Mouse (Mus musculus) activated CD4-positive, CD25-positive, alpha-beta regulatory T cell, adult 9 weeks (primary cell): Measurements from ENCODE around the gene Timp2. TPM values are rescaled to one million over a fixed set of nuclear protein-coding genes. Genes with fewer than 3 reads are reported as not detected.

Experiments used
- polyA plus RNA-seq: library from polyadenylated mRNA; unstranded; fragments of 100-300 nt; shearing (Covaris generic); gene quantifications from one replicate; pipeline ENCODE4 v1.2.1, GENCODE M21; 2017

Timp2 gene
- polyA plus RNA-seq = 3.0 TPM

DNA sequence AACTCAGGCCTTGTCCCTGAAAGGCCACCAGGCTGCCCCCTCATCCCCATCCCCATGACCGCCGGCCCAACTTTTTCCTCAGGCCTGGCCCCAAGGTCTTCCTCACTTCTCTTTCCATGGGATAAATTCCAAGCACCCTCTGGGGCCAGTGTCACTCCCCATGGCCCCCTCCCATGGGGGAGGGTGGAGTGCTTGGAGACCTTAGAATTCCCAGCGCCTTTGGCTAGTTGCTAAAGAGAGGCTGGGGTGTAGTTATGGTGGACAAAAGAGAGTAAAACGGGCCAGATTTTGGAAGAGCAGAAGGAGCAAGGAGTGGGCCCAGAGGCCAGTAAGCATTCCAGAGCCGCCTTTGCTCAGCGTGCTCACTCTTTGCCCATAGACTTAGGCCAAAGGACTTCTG lies at the start of gene Timp2:
Gene Timp2, minus strand, starts transcription at position 101 of the 400 bp plus-strand sequence.

DNA sequence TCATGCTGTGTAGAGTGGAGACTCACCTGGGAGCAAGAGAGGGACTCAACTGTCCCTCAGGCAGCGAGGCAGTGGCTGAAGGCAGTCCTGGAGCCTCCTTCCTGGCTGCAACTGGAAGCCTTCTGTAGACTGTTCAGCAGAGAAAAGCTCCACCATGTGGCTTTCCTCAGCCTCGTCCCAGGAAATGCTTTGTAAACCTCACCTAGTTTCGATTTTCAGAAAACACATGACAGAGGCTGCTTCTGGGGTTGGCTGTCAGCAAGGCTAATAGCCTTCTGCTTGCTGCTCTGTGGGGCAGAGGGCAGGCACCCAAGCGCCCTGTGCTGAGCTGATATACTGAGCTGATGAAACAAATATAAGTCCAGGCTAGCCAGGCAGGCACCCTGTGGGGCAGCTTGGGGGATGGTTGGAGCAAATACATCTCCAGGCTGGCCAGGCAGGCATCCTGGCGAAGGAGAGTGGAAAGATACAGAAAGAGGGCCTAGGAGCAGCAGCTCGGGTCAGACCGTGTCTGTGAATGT lies 46.3 kb upstream of the Timp2 start, which contains the start of gene Lgals3bp:
Gene Lgals3bp, minus strand, starts transcription at position 333 of the 521 bp plus-strand sequence.

DNA sequence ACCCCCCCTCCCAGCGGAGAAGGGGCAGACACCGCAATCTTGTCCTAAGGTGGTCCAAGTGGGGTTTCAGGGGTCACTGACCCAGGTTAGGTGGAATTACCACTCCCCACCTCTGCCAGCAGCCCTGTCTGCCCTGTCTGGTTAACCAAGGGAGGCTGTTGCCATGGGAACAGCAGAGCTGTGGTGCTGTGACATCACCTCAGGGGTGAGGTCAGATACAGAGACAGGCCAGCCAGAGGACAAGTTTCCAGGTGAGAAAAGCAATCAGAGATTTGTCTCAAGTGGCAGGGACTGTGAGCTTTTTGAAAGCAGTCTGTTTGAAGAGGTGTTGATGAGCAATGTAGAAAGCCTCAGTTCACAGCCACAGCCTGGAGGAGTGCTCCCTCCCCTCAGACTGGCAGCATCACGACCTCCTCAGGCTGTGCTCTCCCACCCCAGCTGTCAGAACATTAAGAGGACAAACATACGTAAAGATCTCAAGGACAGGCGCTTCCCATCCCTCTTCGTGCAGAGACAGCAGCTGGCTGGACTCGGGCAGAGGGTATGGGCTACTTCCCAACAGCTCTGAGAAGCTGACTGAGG lies 13.0 kb downstream of the Timp2 start, which contains the start of gene Cep295nl:
Gene Cep295nl, minus strand, starts transcription at position 101 of the 582 bp plus-strand sequence.

DNA sequence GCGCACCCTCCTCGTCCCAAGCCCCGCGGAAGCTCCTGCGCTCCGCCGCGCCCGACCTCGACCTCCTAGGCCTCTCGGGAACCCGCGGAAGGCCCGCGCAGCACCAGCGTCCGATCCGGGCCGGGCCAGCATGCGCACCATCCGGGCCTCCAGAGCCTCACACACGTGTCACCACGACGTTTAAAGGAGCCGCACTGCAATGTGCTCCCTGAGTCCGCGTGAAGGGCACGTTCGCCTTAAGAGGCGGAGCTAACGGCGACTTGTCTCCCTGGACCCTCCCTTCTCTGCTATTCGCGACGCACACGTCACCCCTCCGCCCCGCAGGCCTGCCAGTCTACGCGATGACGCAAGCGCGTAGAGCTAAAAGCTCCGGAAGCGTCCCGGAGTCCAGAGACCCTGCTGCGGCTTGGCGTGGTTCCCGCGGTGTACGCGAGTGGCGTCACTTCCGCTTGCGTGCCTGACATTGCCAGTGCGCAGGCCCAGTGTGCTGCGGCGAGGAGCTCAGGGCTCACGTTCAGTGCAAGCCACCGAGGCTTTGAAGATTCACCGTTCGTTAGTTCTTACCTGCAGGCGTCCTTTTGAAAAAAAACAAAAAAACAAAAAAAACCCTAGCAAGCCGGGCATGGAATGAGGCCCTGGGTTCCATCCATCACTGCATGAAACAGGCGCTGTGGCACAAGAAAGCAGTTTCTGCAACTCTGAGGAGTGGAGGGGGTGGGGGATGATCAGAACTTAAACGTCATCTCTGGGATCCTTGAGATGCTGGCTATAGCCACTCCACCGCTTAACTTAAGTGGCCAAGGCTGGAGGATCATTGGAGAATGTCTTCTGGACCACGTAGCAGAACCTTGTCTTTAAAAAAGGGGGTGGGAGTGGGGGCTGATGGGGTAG lies 65.3 kb downstream of the Timp2 start, which contains the start of gene Usp36:
Gene Usp36, minus strand, starts transcription at position 246 of the 891 bp plus-strand sequence.

Other genes with a start within 250 kb of the Timp2 start
- gene Dnah17, start 225.1 kb downstream of the Timp2 start, polyA plus RNA-seq = 0.54 TPM
- gene Cyth1, start 107.1 kb downstream of the Timp2 start, polyA plus RNA-seq = 291 TPM
- 32.2 TPM for gene Usp36, start 65.5 kb downstream of the Timp2 start, polyA plus RNA-seq
- not detected for gene Cep295nl, start 13.2 kb downstream of the Timp2 start, polyA plus RNA-seq
- gene Lgals3bp, start 46.4 kb upstream of the Timp2 start, polyA plus RNA-seq = 149 TPM
- gene Cant1, start 63.3 kb upstream of the Timp2 start, polyA plus RNA-seq = 54.1 TPM
- gene C1qtnf1, start 72.5 kb upstream of the Timp2 start, polyA plus RNA-seq = not detected
- gene Engase, start 121.1 kb upstream of the Timp2 start, polyA plus RNA-seq = 13.1 TPM